Mouse (Mus musculus) left cerebral cortex, adult 8-10 months (tissue): ENCODE data around the gene Odf3b. TPM values are rescaled to one million over a fixed set of nuclear protein-coding genes. Genes with fewer than 3 reads are reported as not detected.

Experiments
- DNase-seq, 2 experiments: peaks; one replicate each; pipeline ENCODE4 v3.0.0; 2022; ENCODE audit warnings: low spot score in 2 of 2
- total RNA-seq, 4 experiments: library from RNA; stranded (reverse); gene quantifications; 2 replicates each; pipeline ENCODE4 v1.2.4; 2022

Odf3b gene
- total RNA-seq, 4 experiments from 2014 or later = 1.9 to 3.8 (median 2.8) TPM

- DNase-seq = peak in 1 of 2 experiments; percentile 10
Measured at GRCm38 (mm10) chr15:89376040-89376439, 3.0 kb downstream of the Odf3b start.

- no peak for DNase-seq
Measured at GRCm38 (mm10) chr15:89374801-89375534, 4.1 kb downstream of the Odf3b start.

GRCm38 (mm10) chr15:89374340-89374739, 4.7 kb downstream of the Odf3b start:
- no peak for DNase-seq

- peak; percentile 85 to 95 for DNase-seq
Measured at GRCm38 (mm10) chr15:89373762-89374248, 5.3 kb downstream of the Odf3b start, which contains the start of gene Sco2. TSS of gene Sco2 (minus strand) at chr15:89373846.

- DNase-seq = peak; percentile 70 to 75
Measured at GRCm38 (mm10) chr15:89373027-89373761, 5.9 kb downstream of the Odf3b start.

GRCm38 (mm10) chr15:89372536-89372935, 6.5 kb downstream of the Odf3b start:
- DNase-seq = no peak

GRCm38 (mm10) chr15:89372068-89372467, 7.0 kb downstream of the Odf3b start:
- no peak for DNase-seq

- DNase-seq = no peak
Measured at GRCm38 (mm10) chr15:89365141-89365551, 13.9 kb downstream of the Odf3b start.

- DNase-seq = no peak
Measured at GRCm38 (mm10) chr15:89363051-89363450, 16.0 kb downstream of the Odf3b start.

- no peak for DNase-seq
Measured at GRCm38 (mm10) chr15:89358784-89359183, 20.3 kb downstream of the Odf3b start.

- DNase-seq = no peak
Measured at GRCm38 (mm10) chr15:89356372-89356771, 22.7 kb downstream of the Odf3b start.

GRCm38 (mm10) chr15:89355241-89356187, 23.6 kb downstream of the Odf3b start, which contains the start of the genes Lmf2 and Ncaph2:
TSS of gene Lmf2 (minus strand) at chr15:89355659.
TSS of gene Ncaph2 (plus strand) at chr15:89355719.
- peak; percentile 91 to 95 for DNase-seq

- DNase-seq = no peak
Measured at GRCm38 (mm10) chr15:89354455-89354854, 24.6 kb downstream of the Odf3b start.

- no peak for DNase-seq
Measured at GRCm38 (mm10) chr15:89353837-89354236, 25.2 kb downstream of the Odf3b start.

GRCm38 (mm10) chr15:89352795-89353194, 26.3 kb downstream of the Odf3b start:
- no peak for DNase-seq

GRCm38 (mm10) chr15:89352054-89352453, 27.0 kb downstream of the Odf3b start:
- DNase-seq = no peak

- no peak for DNase-seq
Measured at GRCm38 (mm10) chr15:89351302-89351701, 27.8 kb downstream of the Odf3b start.

- DNase-seq = no peak
Measured at GRCm38 (mm10) chr15:89350447-89350846, 28.6 kb downstream of the Odf3b start.

GRCm38 (mm10) chr15:89343325-89343724, 35.8 kb downstream of the Odf3b start:
- DNase-seq = no peak

GRCm38 (mm10) chr15:89341678-89342077, 37.4 kb downstream of the Odf3b start:
- DNase-seq = no peak

- no peak for DNase-seq
Measured at GRCm38 (mm10) chr15:89340136-89340535, 38.9 kb downstream of the Odf3b start.
